Mouse (Mus musculus) bone marrow macrophage, adult 2 months (primary cell): ENCODE data around the gene Prr15.

Experiments
- CTCF ChIP-seq: IDR thresholded peaks from 2 replicates; pipeline ENCODE4 v1.5.1; 2012; ENCODE audit warnings: low read depth, mild to moderate bottlenecking, low read length, moderate library complexity
- POLR2A ChIP-seq: IDR thresholded peaks from 2 replicates; pipeline ENCODE4 v1.6.1; 2012; ENCODE audit warnings: mild to moderate bottlenecking, low read depth, low read length, borderline replicate concordance

DNA sequence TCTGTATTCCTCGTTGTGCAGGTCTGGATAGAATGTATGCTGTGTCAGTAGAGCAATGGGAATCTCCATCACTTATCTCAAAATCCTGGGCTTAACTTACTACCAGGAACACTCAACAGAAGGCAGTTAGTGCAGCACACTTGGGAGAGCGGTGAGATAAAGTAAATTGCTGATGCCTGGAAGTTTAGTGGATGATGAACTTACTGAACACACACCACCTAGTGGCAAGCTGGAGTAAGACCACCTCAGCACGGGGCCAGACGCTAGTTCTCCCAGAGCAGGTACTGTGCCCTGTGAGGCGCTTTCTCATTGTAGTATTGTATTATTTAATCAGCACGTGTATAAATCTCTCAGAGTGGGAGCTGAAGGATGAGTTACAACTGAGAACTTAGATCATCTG lies 42.4 kb downstream of the Prr15 start:
- TF ChIP-seq POLR2A (no peak), CTCF (peak; percentile 49)
